Mouse (Mus musculus) G1E (cell line): ENCODE results near the gene Zfp366.

Experiments used
- CTCF ChIP-seq: IDR thresholded peaks from 2 replicates; pipeline ENCODE4 v1.5.1; 2012; ENCODE audit warnings: low read depth, low read length, inconsistent platforms, mixed read lengths
- POLR2AphosphoS5 ChIP-seq: IDR thresholded peaks from 2 replicates; pipeline ENCODE4 v1.6.1; 2012; ENCODE audit warnings: low read depth, low read length, inconsistent platforms; ENCODE audit not compliant: insufficient replicate concordance
- TAL1 ChIP-seq: conservative IDR thresholded peaks from 2 replicates; pipeline ENCODE4 v1.6.1; 2012; ENCODE audit warnings: low read depth, low read length, inconsistent platforms, mixed read lengths

DNA sequence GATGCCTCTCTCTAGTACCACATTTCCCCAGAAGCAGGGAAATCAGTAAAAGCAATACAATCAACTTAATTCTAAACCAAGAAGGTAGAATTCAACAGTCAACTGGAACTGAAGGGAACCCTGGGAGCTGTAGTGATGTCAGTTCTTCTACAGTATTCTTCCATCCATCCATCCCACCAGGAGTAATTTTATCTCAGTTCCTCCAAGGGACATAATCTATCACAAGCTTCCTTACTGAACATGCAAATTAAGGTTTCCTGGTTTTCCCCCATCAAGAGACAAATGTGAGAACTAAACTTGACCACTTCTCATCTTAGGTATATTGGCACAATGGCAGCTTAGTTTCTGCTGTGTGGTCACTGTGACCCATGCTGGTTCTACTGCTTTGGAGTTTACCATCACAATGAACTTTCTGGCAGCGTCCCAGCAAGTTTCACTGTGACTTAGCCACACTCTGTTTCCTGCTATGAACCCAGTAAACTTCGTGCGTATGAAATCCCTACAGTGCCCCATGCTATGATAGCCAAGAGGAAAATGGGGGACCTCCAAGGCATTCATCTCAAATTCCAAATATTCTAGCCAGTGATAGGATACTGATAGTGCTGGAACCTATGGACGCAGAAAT is 78.6 kb downstream of the Zfp366 start:
- TF ChIP-seq CTCF, result no peak
- no peak for TF ChIP-seq TAL1
- no peak for TF ChIP-seq POLR2AphosphoS5
